Mouse (Mus musculus) kidney, adult 8-10 months (tissue): Measurements from ENCODE around the gene Slc45a3.

ENCODE experiments used
- DNase-seq, 2 experiments: peaks; one replicate each; pipeline ENCODE4 v3.0.0; 2022

Slc45a3 gene

GRCm38 (mm10) chr1:131965818-131966217 lies 3.1 kb downstream of the Slc45a3 start:
- DNase-seq, result no peak

- DNase-seq, result peak; percentile 60
Observed at GRCm38 (mm10) chr1:131967336-131967735, 4.6 kb downstream of the Slc45a3 start.

GRCm38 (mm10) chr1:131968556-131968955 lies 5.8 kb downstream of the Slc45a3 start:
- DNase-seq, result peak; percentile 40 to 45

GRCm38 (mm10) chr1:131968983-131969382 lies 6.2 kb downstream of the Slc45a3 start:
- peak; percentile 86 to 94 for DNase-seq

GRCm38 (mm10) chr1:131969825-131970224 lies 7.1 kb downstream of the Slc45a3 start:
- peak in 1 of 2 experiments; percentile 46 for DNase-seq

GRCm38 (mm10) chr1:131970322-131970660 lies 7.5 kb downstream of the Slc45a3 start:
- DNase-seq, result peak; percentile 59 to 62

GRCm38 (mm10) chr1:131970661-131971520 lies 8.1 kb downstream of the Slc45a3 start:
- no peak for DNase-seq

GRCm38 (mm10) chr1:131971771-131972497 lies 9.2 kb downstream of the Slc45a3 start:
- DNase-seq, result no peak

GRCm38 (mm10) chr1:131972498-131973334 lies 9.9 kb downstream of the Slc45a3 start:
- peak; percentile 59 to 62 for DNase-seq

GRCm38 (mm10) chr1:131973991-131974390 lies 11.2 kb downstream of the Slc45a3 start:
- DNase-seq, result no peak

- no peak for DNase-seq
Observed at GRCm38 (mm10) chr1:131976886-131977285, 14.1 kb downstream of the Slc45a3 start.

- DNase-seq, result no peak
Observed at GRCm38 (mm10) chr1:131980471-131980870, 17.7 kb downstream of the Slc45a3 start.

- peak; percentile 62 to 81 for DNase-seq
Observed at GRCm38 (mm10) chr1:131981378-131982013, 18.7 kb downstream of the Slc45a3 start.

GRCm38 (mm10) chr1:131982907-131983306 lies 20.1 kb downstream of the Slc45a3 start:
- DNase-seq, result peak; percentile 58 to 78

GRCm38 (mm10) chr1:131983806-131984205 lies 21.0 kb downstream of the Slc45a3 start:
- no peak for DNase-seq

- DNase-seq, result no peak
Observed at GRCm38 (mm10) chr1:131987432-131987831, 24.7 kb downstream of the Slc45a3 start.

GRCm38 (mm10) chr1:131989476-131989875 lies 26.7 kb downstream of the Slc45a3 start:
- DNase-seq, result no peak

GRCm38 (mm10) chr1:131990083-131990760 lies 27.5 kb downstream of the Slc45a3 start:
- DNase-seq, result no peak

- no peak for DNase-seq
Observed at GRCm38 (mm10) chr1:131992561-131993001, 29.8 kb downstream of the Slc45a3 start.

- peak; percentile 77 to 79 for DNase-seq
Observed at GRCm38 (mm10) chr1:131993169-131994040, 30.6 kb downstream of the Slc45a3 start.

- peak; percentile 54 to 79 for DNase-seq
Observed at GRCm38 (mm10) chr1:131995062-131995461, 32.3 kb downstream of the Slc45a3 start.
